Mouse (Mus musculus): ENCODE measurements around the gene Zmat5. TPM values are rescaled to one million over a fixed set of nuclear protein-coding genes. Genes with fewer than 3 reads are reported as not detected.
A peak's percentile ranks its signal among the peaks of the same experiment; 100 is the strongest.

The Zmat5 gene
- polyA plus RNA-seq (2017; shearing (Covaris generic)) = 100 to 1,000 TPM; 133 to 152 TPM

GRCm38 (mm10) chr11:4704072-4704964 lies at the start of gene Zmat5, which contains the start of gene Uqcr10:
Gene Zmat5 (plus strand): TSS chr11:4704678.
Gene Uqcr10 (minus strand): TSS chr11:4704342.
- peak; percentile 98 for ATAC-seq

GRCm38 (mm10) chr11:4659818-4660217 lies 44.7 kb upstream of the Zmat5 start:
- no peak for ATAC-seq

- no peak for ATAC-seq
Observed at GRCm38 (mm10) chr11:4660309-4661025, 44.0 kb upstream of the Zmat5 start.

- ATAC-seq = no peak
Observed at GRCm38 (mm10) chr11:4661324-4661723, 43.2 kb upstream of the Zmat5 start.

GRCm38 (mm10) chr11:4661871-4662495 lies 42.5 kb upstream of the Zmat5 start:
- no peak for ATAC-seq

GRCm38 (mm10) chr11:4662496-4662878 lies 42.0 kb upstream of the Zmat5 start:
- ATAC-seq = no peak

- no peak for ATAC-seq
Observed at GRCm38 (mm10) chr11:4671736-4672135, 32.7 kb upstream of the Zmat5 start.

GRCm38 (mm10) chr11:4674593-4674992 lies 29.9 kb upstream of the Zmat5 start:
- no peak for ATAC-seq

- no peak for ATAC-seq
Observed at GRCm38 (mm10) chr11:4675126-4675562, 29.3 kb upstream of the Zmat5 start.

- no peak for ATAC-seq
Observed at GRCm38 (mm10) chr11:4675693-4676092, 28.8 kb upstream of the Zmat5 start.

- ATAC-seq = no peak
Observed at GRCm38 (mm10) chr11:4677250-4677872, 27.1 kb upstream of the Zmat5 start.

- ATAC-seq = no peak
Observed at GRCm38 (mm10) chr11:4678700-4679440, 25.6 kb upstream of the Zmat5 start.

- no peak for ATAC-seq
Observed at GRCm38 (mm10) chr11:4679441-4679832, 25.0 kb upstream of the Zmat5 start.

- ATAC-seq = no peak
Observed at GRCm38 (mm10) chr11:4680126-4680525, 24.4 kb upstream of the Zmat5 start.

- ATAC-seq = no peak
Observed at GRCm38 (mm10) chr11:4683516-4683915, 21.0 kb upstream of the Zmat5 start.

- ATAC-seq = no peak
Observed at GRCm38 (mm10) chr11:4684186-4684585, 20.3 kb upstream of the Zmat5 start.

GRCm38 (mm10) chr11:4685071-4685470 lies 19.4 kb upstream of the Zmat5 start:
- ATAC-seq = no peak

GRCm38 (mm10) chr11:4685510-4685909 lies 19.0 kb upstream of the Zmat5 start:
- ATAC-seq = no peak

GRCm38 (mm10) chr11:4687027-4687426 lies 17.5 kb upstream of the Zmat5 start:
- ATAC-seq = no peak

- ATAC-seq = peak; percentile 71
Observed at GRCm38 (mm10) chr11:4687874-4688273, 16.6 kb upstream of the Zmat5 start.

- no peak for ATAC-seq
Observed at GRCm38 (mm10) chr11:4688632-4689380, 15.7 kb upstream of the Zmat5 start.
